Mouse (Mus musculus) CD4-positive, CD25-positive, alpha-beta regulatory T cell, adult 9 weeks (primary cell): Measurements from ENCODE around the gene Fkbp6. TPM values are rescaled to one million over a fixed set of nuclear protein-coding genes. Genes with fewer than 3 reads are reported as not detected.

Experiments used
- polyA plus RNA-seq: library from polyadenylated mRNA; unstranded; fragments of 100-300 nt; shearing (Covaris generic); gene quantifications from one replicate; pipeline ENCODE4 v1.2.1, GENCODE M21; 2017

The Fkbp6 gene
- not detected for polyA plus RNA-seq

GRCm38 (mm10) chr5:135349862-135350261 is at the start of gene Fkbp6:
Gene Fkbp6 (minus strand): TSS chr5:135350044.

DNA sequence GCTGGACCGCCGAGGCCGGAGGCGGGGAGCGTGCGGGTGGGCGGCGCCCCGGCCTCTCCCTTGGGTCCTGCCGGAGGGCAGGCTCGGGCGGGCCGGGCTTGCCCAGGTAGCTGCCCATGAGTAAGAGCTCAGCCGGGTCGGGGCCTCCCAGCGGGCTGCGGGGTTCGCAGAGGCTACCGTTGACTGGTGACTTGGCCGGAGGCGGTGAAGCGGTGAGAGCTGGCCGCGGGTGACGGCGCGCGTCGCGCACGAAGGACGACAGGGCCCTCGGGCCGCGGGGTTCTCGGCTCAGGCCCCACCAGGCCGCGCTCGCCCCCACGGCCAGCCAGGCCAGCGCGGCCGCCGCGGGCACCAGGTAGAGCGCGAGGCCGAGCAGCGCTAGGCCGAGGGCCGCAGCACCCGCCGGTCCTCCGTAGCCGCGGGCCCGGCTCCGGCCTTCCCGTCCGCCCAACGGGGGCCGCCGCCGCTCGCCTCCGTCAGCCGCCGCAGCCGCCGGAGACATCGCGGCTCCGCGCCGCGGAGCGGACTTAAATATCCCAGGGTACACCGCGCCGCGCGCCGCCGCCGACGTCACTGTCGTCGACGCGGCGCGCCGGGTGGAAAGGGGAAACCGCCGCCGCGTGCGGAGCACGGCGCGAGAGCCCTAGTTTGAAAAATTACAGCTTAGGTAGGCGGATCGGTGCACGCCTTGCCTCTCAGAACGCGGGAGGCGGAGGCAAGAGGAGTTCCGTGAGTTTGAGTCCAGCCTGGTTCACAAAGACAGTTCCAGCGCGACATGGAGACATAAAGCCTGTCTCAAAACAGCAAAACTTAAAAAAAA is 44.4 kb upstream of the Fkbp6 start, which contains the start of gene Pom121:
TSS of gene Pom121 (minus strand) at position 543 of the 820 bp plus-strand sequence.

GRCm38 (mm10) chr5:135369787-135370654 is 20.2 kb upstream of the Fkbp6 start, which contains the start of gene Nsun5:
Gene Nsun5 (plus strand): TSS chr5:135369953.

DNA sequence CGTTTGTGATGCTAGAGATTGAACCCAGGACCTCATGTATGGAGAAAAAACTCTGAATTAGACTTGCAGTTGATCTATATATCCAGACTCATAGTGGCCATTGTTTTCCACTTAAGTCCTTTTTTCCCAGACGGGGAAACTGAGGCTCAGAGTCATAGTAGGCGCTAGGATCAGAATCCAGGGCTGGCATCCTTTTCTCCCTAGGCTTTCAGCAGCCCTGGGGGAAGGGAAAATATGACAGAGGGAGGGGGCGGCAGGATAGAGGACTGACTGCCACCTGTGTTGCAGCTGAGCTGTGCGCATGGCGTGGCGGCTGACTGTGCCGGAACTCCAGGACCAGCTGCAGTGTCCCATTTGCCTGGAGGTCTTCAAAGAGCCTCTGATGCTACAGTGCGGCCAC is 3.2 kb upstream of the Fkbp6 start, which contains the start of gene Trim50:
TSS of gene Trim50 (plus strand) at position 301 of the 400 bp plus-strand sequence.

DNA sequence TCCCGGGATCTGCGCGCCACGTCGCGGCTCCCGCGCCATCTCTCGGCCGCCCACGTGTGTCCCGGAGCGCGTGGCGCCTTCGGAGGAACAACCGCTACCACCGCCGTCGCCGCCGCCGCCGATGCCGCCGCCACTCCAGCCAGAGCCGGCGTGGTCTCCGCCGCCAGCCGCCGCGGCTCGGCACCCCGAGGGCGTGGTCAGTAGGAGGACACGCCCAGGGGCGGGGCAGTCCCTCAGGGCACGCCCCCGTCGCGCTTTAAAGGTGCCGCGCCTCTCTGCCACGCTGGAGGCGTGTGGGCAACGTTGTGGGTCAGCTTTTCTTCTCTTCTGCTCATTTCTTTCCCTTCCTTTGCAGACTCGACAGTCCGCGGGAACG is 98.8 kb downstream of the Fkbp6 start, which contains the start of gene Fzd9:
TSS of gene Fzd9 (minus strand) at position 152 of the 376 bp plus-strand sequence.

Other genes starting within 250 kb of the Fkbp6 start
- gene Tbl2, start 200.4 kb downstream of the Fkbp6 start, polyA plus RNA-seq: 21.8 TPM
- gene Bcl7b, start 181.8 kb downstream of the Fkbp6 start, polyA plus RNA-seq: 68.8 TPM
- gene Baz1b, start 162.8 kb downstream of the Fkbp6 start, polyA plus RNA-seq: 15.5 TPM
- gene Fzd9, start 98.8 kb downstream of the Fkbp6 start, polyA plus RNA-seq: not detected
- gene Trim50, start 3.3 kb upstream of the Fkbp6 start, polyA plus RNA-seq: not detected
- 49.5 TPM for gene Nsun5, start 19.9 kb upstream of the Fkbp6 start, polyA plus RNA-seq
- 3.5 TPM for gene Pom121, start 44.5 kb upstream of the Fkbp6 start, polyA plus RNA-seq
- 5.7 TPM for gene Hip1, start 195.1 kb upstream of the Fkbp6 start, polyA plus RNA-seq
- not detected for gene Ccl26, start 213.5 kb upstream of the Fkbp6 start, polyA plus RNA-seq
- not detected for gene Ccl24, start 223.0 kb upstream of the Fkbp6 start, polyA plus RNA-seq